In genomic region chr6:77120510-77120909, GRCm38 (mm10) we compare ENCODE assay signal across 20 mouse cellular contexts.
DNase-seq lines count a peak whose midpoint lies in the region; ATAC-seq and TF ChIP-seq lines count a peak whose summit lies in the region.
"Had no signal": no experiment of that assay in that cellular context is flagged by ENCODE, and none has a peak within 500 bp of the region (broad histone marks: within the 10 kb centered on the region; RNA-seq: fewer than 3 reads in every experiment).

No protein-coding gene starts in this region.

- no peak for TF ChIP-seq CTCF in brain, embryonic 14.5 days (IDR thresholded peaks at IDR 0.05; ENCODE audit: borderline replicate concordance, extremely low read depth, insufficient read depth, insufficient read length)

- peak; percentile 49; the same call in 1 of the 2 replicates for ATAC-seq in kidney, embryonic 14.5 days (ENCODE audit: low FRiP score, low TSS enrichment)
- 0 out of 2 replicates have a peak, but pooled peaks have one; percentile 42 for ATAC-seq in hindbrain, embryonic 16.5 days
- ATAC-seq: inflammation-experienced regulatory T-cells, adult 6 months; midbrain, embryonic 16.5 days had no signal

- no peak for TF ChIP-seq POLR2A in brain, embryonic 14.5 days (IDR thresholded peaks at IDR 0.05; ENCODE audit: borderline replicate concordance, extremely low read depth, insufficient read depth, insufficient read length, poor library complexity, severe bottlenecking)

- peak; percentile 2 for DNase-seq in cerebellum, adult 11-12 months
- DNase-seq in cerebellum, adult 11 months, result no peak
- DNase-seq in kidney, postnatal 36 days, result no peak
- DNase-seq in brain, embryonic 14.5 days (ENCODE audit: low read depth), result peak; percentile 18
- DNase-seq in layer of hippocampus, postnatal 10 days (ENCODE audit: low spot score in 2 of 2), result no peak
- no peak for DNase-seq in layer of hippocampus, postnatal 14 days (ENCODE audit: low spot score in 2 of 2)
- DNase-seq: adrenal gland, adult 2 months; gastrocnemius, postnatal 36 days; heart, postnatal 14 days; kidney, adult 9 months; lung, postnatal 10 days; thymus, postnatal 4 days had no signal

- H3K36me3 ChIP-seq in kidney, embryonic 14.5 days (ENCODE audit: control insufficient read depth, insufficient read depth, low read length), result no peaks in the 10 kb centered on the region
- no peaks in the 10 kb centered on the region for H3K36me3 ChIP-seq in hindbrain, embryonic 16.5 days (ENCODE audit: control insufficient read depth, insufficient read depth, low read length)
- H3K36me3 ChIP-seq: liver, embryonic 15.5 days; neural tube, embryonic 13.5 days had no signal

- H3K4me3 ChIP-seq in kidney, embryonic 14.5 days (ENCODE audit: low read length), result no peak overlapping the region
- H3K4me3 ChIP-seq in hindbrain, embryonic 16.5 days (ENCODE audit: low read length), result no peak overlapping the region
- H3K4me3 ChIP-seq: layer of hippocampus, adult 2 months; liver, embryonic 15.5 days; neural tube, embryonic 13.5 days had no signal

- no peaks in the 10 kb centered on the region for H3K27me3 ChIP-seq in kidney, embryonic 14.5 days (ENCODE audit: control insufficient read depth, insufficient read depth, low read length)
- no peaks in the 10 kb centered on the region for H3K27me3 ChIP-seq in hindbrain, embryonic 16.5 days (replicated peaks; ENCODE audit: control insufficient read depth, insufficient read depth, low read length)
- H3K27me3 ChIP-seq: liver, embryonic 15.5 days; neural tube, embryonic 13.5 days had no signal

- no peak overlapping the region for H3K27ac ChIP-seq in kidney, embryonic 14.5 days (ENCODE audit: low read depth, low read length)
- no peak overlapping the region for H3K27ac ChIP-seq in hindbrain, embryonic 16.5 days (ENCODE audit: low read depth, low read length)
- H3K27ac ChIP-seq: layer of hippocampus, adult 2 months; liver, embryonic 15.5 days; neural tube, embryonic 13.5 days had no signal

- no peaks in the 10 kb centered on the region for H3K9me3 ChIP-seq in kidney, embryonic 14.5 days (ENCODE audit: control insufficient read depth, low read length)
- no peaks in the 10 kb centered on the region for H3K9me3 ChIP-seq in hindbrain, embryonic 16.5 days (ENCODE audit: control insufficient read depth, low read length)
- H3K9me3 ChIP-seq: liver, embryonic 15.5 days; neural tube, embryonic 13.5 days had no signal

- no peak overlapping the region for H3K4me2 ChIP-seq in kidney, embryonic 14.5 days (replicated peaks; ENCODE audit: low read depth, low read length)
- no peak overlapping the region for H3K4me2 ChIP-seq in hindbrain, embryonic 16.5 days (ENCODE audit: low read length)
- H3K4me2 ChIP-seq: heart, embryonic 11.5 days; liver, embryonic 15.5 days; neural tube, embryonic 13.5 days had no signal

- H3K9ac ChIP-seq in kidney, embryonic 14.5 days (ENCODE audit: low read depth, low read length), result no peak overlapping the region
- H3K9ac ChIP-seq in hindbrain, embryonic 16.5 days (ENCODE audit: low read depth, low read length), result no peak overlapping the region
- H3K9ac ChIP-seq: liver, embryonic 15.5 days; neural tube, embryonic 13.5 days had no signal

- H3K4me1 ChIP-seq in kidney, embryonic 14.5 days (ENCODE audit: control insufficient read depth, insufficient read depth, low read length), result no peaks in the 10 kb centered on the region
- H3K4me1 ChIP-seq in hindbrain, embryonic 16.5 days (ENCODE audit: control insufficient read depth, insufficient read depth, low read depth, low read length), result no peaks in the 10 kb centered on the region
- H3K4me1 ChIP-seq: liver, embryonic 15.5 days; neural tube, embryonic 13.5 days had no signal

- 44% methylated on average over 5 of the region's 5 CpGs for WGBS in kidney, embryonic 14.5 days
- WGBS in hindbrain, embryonic 16.5 days, result 29% methylated on average over 5 of the region's 5 CpGs

Comparison
In these comparisons a context has a peak if more than half of its experiments do, and no peak if none do; other contexts are left out.
1. DNase-seq: peak in cerebellum, adult 11-12 months (single experiment) and brain, embryonic 14.5 days (single experiment); none in cerebellum, adult 11 months (single experiment), kidney, postnatal 36 days (0 of 2), layer of hippocampus, postnatal 10 days (0 of 2) and layer of hippocampus, postnatal 14 days (0 of 2).